Mouse (Mus musculus) brain, embryonic 14.5 days (tissue): ENCODE measurements at regions not wholly inside any gene's neighbourhood (a gene's known extent, or its start where the extent isn't known, plus 50 kb on each side); places are given as distances from the start of the nearest gene placed in this dataset.

Experiments used
- CTCF ChIP-seq: fragments of 200-500 bp; IDR thresholded peaks from 2 replicates; pipeline ENCODE4 v1.5.1; 2012; ENCODE audit warnings: inconsistent platforms, mild to moderate bottlenecking, moderate library complexity, borderline replicate concordance; ENCODE audit not compliant: insufficient read depth, insufficient read length; ENCODE audit errors: extremely low read depth
- POLR2A ChIP-seq: fragments of 200-500 bp; IDR thresholded peaks from 2 replicates; pipeline ENCODE4 v1.6.1; 2012; ENCODE audit warnings: mild to moderate bottlenecking, inconsistent platforms, borderline replicate concordance; ENCODE audit not compliant: poor library complexity, insufficient read depth, insufficient read length, severe bottlenecking; ENCODE audit errors: extremely low read depth

DNA sequence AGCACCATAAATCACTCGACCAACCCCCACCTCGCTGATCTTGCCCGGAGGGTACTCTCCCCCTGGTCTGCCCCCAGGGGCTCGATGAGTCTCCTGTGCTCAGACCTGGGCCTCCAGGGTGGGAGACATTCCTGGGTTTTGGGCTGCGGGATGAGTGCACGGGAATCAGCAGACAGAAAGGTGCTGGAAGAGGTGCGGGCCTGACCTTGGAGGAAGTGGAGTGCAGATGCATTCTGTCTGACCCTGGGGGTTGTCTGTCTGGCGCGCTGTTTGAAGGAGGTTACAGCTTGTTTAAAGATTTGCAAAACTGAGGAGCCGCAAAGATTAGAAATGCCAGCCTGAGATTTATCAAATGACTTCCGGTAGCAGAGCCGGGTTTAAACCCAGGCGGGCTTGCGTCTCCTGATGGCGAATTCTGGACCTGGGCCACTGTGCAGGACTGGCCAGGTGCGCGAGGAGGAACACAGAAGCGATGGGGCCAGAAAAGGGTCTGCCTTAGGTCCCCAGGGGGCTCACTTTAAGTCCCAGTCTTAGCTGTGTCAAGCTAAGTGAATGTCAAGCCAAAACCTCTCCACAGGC is 257.9 kb upstream of the Nfe2l3 start:
- TF ChIP-seq CTCF (no peak), POLR2A (no peak)
